Mouse (Mus musculus) small intestine, adult 2 months (tissue): ENCODE data around the gene 2310057N15Rik.

Experiments used
- CTCF ChIP-seq: fragments of 200-500 bp; IDR thresholded peaks from 2 replicates; pipeline ENCODE4 v1.5.1; 2012; ENCODE audit warnings: low read depth, mild to moderate bottlenecking, control low read depth, inconsistent platforms, low read length, moderate library complexity, mixed read lengths; ENCODE audit not compliant: insufficient replicate concordance, insufficient read length; ENCODE audit errors: extremely low read depth
- POLR2A ChIP-seq: fragments of 200-500 bp; IDR thresholded peaks from 2 replicates; pipeline ENCODE4 v1.6.1; 2012; ENCODE audit warnings: low read depth, mild to moderate bottlenecking, control low read depth, inconsistent platforms, low read length, moderate library complexity

DNA sequence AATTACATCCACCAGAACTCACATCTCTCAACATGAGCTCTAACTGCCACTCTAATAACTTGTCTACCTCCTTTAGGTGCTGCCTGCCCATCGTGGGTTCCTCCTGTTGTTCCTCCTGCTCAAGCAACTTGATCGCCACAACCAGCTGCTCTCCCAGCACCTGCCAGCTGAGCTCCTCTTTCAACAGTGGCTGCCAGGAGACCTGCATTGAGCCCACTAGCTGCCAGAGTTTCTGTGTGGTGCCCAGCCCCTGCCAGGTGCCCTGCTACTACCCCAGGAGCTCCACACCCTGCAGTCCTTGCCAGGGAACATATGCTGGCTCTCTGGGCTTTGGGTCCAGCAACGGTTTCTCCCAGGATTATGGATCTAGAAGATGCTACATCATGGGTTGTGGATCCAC, 46.1 kb upstream of the 2310057N15Rik start, which contains the start of gene Krtap15:
- TF ChIP-seq CTCF, result no peak
- no peak for TF ChIP-seq POLR2A
